Mouse (Mus musculus) heart, embryonic 12.5 days (tissue): ENCODE measurements around the gene Gata1. TPM values are rescaled to one million over a fixed set of nuclear protein-coding genes. Genes with fewer than 3 reads are reported as not detected.

ENCODE experiments used
- ATAC-seq: fragments of 200-750 bp; cut with Nextera tagmentation; 2 replicates; pipeline ENCODE4 v1.8.0; 2017; ENCODE audit warnings: moderate TSS enrichment, moderate library complexity; ENCODE audit not compliant: insufficient number of reproducible peaks, low FRiP score
- H3K27ac ChIP-seq: fragments of 300-500 bp; sonication (generic); 2 replicates; pipeline ENCODE4 v1.5.1; 2016; ENCODE audit warnings: mild to moderate bottlenecking, moderate library complexity; ENCODE audit not compliant: poor library complexity, severe bottlenecking
- H3K27me3 ChIP-seq: fragments of 300-500 bp; sonication (generic); replicated peaks from 2 replicates; pipeline ENCODE4 v1.6.1; 2016; ENCODE audit warnings: mild to moderate bottlenecking, moderate library complexity
- H3K36me3 ChIP-seq: fragments of 300-500 bp; sonication (generic); 2 replicates; pipeline ENCODE4 v1.6.1; 2016; ENCODE audit warnings: mild to moderate bottlenecking, moderate library complexity
- H3K4me1 ChIP-seq: fragments of 300-500 bp; sonication (generic); replicated peaks from 2 replicates; pipeline ENCODE4 v1.6.1; 2016; ENCODE audit warnings: mild to moderate bottlenecking
- H3K4me2 ChIP-seq: fragments of 300-500 bp; sonication (generic); 2 replicates; pipeline ENCODE4 v1.6.1; 2016; ENCODE audit warnings: mild to moderate bottlenecking, moderate library complexity
- H3K4me3 ChIP-seq: fragments of 300-500 bp; sonication (generic); 2 replicates; pipeline ENCODE4 v1.5.1; 2016; ENCODE audit warnings: mild to moderate bottlenecking
- H3K9ac ChIP-seq: fragments of 300-500 bp; sonication (generic); 2 replicates; pipeline ENCODE4 v1.6.1; 2016; ENCODE audit warnings: mild to moderate bottlenecking, moderate library complexity
- H3K9me3 ChIP-seq: fragments of 300-500 bp; sonication (generic); replicated peaks from 2 replicates; pipeline ENCODE4 v1.6.1; 2016; ENCODE audit warnings: mild to moderate bottlenecking, moderate library complexity
- WGBS: fragments of 180-500 bp; shearing (Covaris S2); methylation state at CpG from one replicate; pipeline ENCODE4 v1.1.7; 2016; 5-methylcytosine and 5-hydroxymethylcytosine counted together
- polyA plus RNA-seq: library from polyadenylated mRNA; unstranded; fragments of >200 nt; fragmentation: Nextera tagmentation; extraction: Ambion mirVana; gene quantifications from 2 replicates; pipeline ENCODE4 v1.2.1, GENCODE M21; 2016

Gene Gata1
- polyA plus RNA-seq, 1 experiment from 2014 or later: 6.4 TPM

DNA sequence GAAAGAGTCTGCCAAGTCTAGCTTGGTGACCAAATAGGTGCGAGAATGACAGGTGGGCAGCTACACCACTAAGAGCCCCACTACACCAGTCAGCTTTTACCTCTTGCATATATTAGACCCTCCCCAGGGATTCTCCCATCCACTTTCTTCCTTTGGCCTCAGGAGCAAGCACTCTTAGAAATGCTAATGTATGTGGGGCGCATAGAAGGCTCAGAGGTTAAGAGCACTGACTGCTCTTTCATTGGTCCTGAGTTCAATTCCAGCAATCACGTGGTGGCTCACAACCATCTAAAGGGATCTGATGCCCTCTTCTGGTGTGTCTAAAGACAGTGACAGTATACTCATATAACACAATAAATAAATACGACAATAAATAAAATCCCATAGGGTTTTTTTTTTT is 25.1 kb upstream of the Gata1 start:
- Histone ChIP-seq H3K4me2 (no peak overlapping the region), H3K9ac (no peak overlapping the region), H3K36me3 (no peaks in the 10 kb centered on the region), H3K27ac (no peak overlapping the region), H3K4me3 (no peak overlapping the region), H3K27me3 (no peaks in the 10 kb centered on the region), H3K4me1 (no peaks in the 10 kb centered on the region), H3K9me3 (no peaks in the 10 kb centered on the region)
- no peak for ATAC-seq
- WGBS: 57% methylated on average over 4 of the region's 4 CpGs

DNA sequence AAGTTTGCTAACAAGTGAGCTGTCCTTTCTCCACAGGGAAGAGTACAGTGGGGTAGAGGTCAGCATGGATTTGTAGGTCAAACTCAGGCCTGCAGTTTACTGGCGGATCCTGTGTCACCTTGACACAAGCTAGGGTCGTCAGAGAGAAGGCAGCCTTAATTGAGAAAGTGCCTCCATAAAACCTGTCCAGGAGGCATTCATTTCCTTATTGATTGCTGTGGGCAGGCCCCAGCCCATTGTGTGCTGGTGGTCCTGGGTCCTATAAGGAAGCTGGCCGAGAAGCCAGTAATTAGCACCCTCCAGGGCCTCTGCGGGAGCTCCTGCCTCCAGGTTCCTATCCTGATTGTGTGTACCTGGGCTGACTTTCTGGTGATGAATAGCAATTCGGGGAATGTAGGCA is 24.1 kb upstream of the Gata1 start:
- no peaks in the 10 kb centered on the region for H3K9me3 ChIP-seq
- H3K4me2 ChIP-seq: no peak overlapping the region
- H3K27me3 ChIP-seq: no peaks in the 10 kb centered on the region
- WGBS: 32% methylated on average over 5 of the region's 5 CpGs
- H3K4me1 ChIP-seq: no peaks in the 10 kb centered on the region
- no peaks in the 10 kb centered on the region for H3K36me3 ChIP-seq
- no peak overlapping the region for H3K27ac ChIP-seq
- H3K9ac ChIP-seq: no peak overlapping the region
- no peak overlapping the region for H3K4me3 ChIP-seq
- ATAC-seq: no peak

GRCm38 (mm10) chrX:8000546-8001192 is 22.8 kb upstream of the Gata1 start:
- no peak overlapping the region for H3K4me3 ChIP-seq
- H3K36me3 ChIP-seq: no peaks in the 10 kb centered on the region
- no peak overlapping the region for H3K4me2 ChIP-seq
- H3K27ac ChIP-seq: no peak overlapping the region
- H3K9me3 ChIP-seq: no peaks in the 10 kb centered on the region
- H3K9ac ChIP-seq: no peak overlapping the region
- no peaks in the 10 kb centered on the region for H3K4me1 ChIP-seq
- peak; percentile 73 for ATAC-seq
- H3K27me3 ChIP-seq: no peaks in the 10 kb centered on the region
- WGBS: 68% methylated on average over 3 of the region's 3 CpGs

GRCm38 (mm10) chrX:7993068-7993735 is 15.3 kb upstream of the Gata1 start:
- H3K27ac ChIP-seq: no peak overlapping the region
- ATAC-seq: peak; percentile 74
- no peaks in the 10 kb centered on the region for H3K36me3 ChIP-seq
- no peaks in the 10 kb centered on the region for H3K27me3 ChIP-seq
- no peak overlapping the region for H3K9ac ChIP-seq
- no peaks in the 10 kb centered on the region; the same call in 1 of the 2 replicates for H3K4me1 ChIP-seq
- H3K4me2 ChIP-seq: no peak overlapping the region
- no peaks in the 10 kb centered on the region for H3K9me3 ChIP-seq
- WGBS: 34% methylated on average over 10 of the region's 10 CpGs
- H3K4me3 ChIP-seq: no peak overlapping the region

- Histone ChIP-seq H3K4me1 (no peaks in the 10 kb centered on the region; the same call in 1 of the 2 replicates), H3K9me3 (no peaks in the 10 kb centered on the region), H3K4me3 (no peak overlapping the region), H3K27ac (no peak overlapping the region), H3K36me3 (no peaks in the 10 kb centered on the region), H3K4me2 (no peak overlapping the region), H3K9ac (no peak overlapping the region), H3K27me3 (no peaks in the 10 kb centered on the region)
- WGBS: 52% methylated on average over 8 of the region's 8 CpGs
- ATAC-seq: peak; percentile 79; the same call in 1 of the 2 replicates
These were observed 14.7 kb upstream of the Gata1 start for GRCm38 (mm10) chrX:7992379-7993067.

- no peaks in the 10 kb centered on the region for H3K27me3 ChIP-seq
- H3K27ac ChIP-seq: no peak overlapping the region
- H3K4me3 ChIP-seq: no peak overlapping the region
- H3K9me3 ChIP-seq: no peaks in the 10 kb centered on the region
- H3K4me1 ChIP-seq: no peaks in the 10 kb centered on the region
- no peak for ATAC-seq
- H3K9ac ChIP-seq: no peak overlapping the region
- 85% methylated on average over 7 of the region's 7 CpGs for WGBS
- no peaks in the 10 kb centered on the region for H3K36me3 ChIP-seq
- no peak overlapping the region for H3K4me2 ChIP-seq
These were observed 3.5 kb upstream of the Gata1 start for GRCm38 (mm10) chrX:7981368-7981767.

DNA sequence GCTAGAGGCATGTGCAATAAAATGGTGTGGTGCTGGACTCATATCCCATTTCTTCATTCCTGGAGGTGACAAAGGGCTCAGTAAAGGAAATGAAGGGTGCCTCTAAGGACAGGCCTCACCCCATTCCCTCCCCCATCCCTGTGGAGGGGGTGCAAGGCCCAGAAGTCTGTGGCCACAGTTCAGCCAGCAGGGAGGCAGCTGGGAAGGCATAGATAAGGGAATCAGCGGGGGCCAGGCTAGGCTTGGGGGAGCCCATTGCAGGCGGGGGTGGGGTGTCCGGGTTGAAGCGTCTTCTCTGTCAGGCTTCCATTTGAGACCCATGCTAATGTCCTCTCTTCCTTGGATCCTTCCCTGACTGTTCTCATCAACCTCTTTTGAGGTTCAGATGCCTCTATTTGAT is 6.6 kb downstream of the Gata1 start:
- WGBS: 38% methylated on average over 4 of the region's 4 CpGs
- no peaks in the 10 kb centered on the region for H3K36me3 ChIP-seq
- H3K4me3 ChIP-seq: no peak overlapping the region
- H3K9me3 ChIP-seq: no peaks in the 10 kb centered on the region
- no peaks in the 10 kb centered on the region for H3K27me3 ChIP-seq
- peak; percentile 90 for ATAC-seq
- H3K4me2 ChIP-seq: no peak overlapping the region; the same call in 1 of the 2 replicates
- H3K4me1 ChIP-seq: no peaks in the 10 kb centered on the region
- H3K27ac ChIP-seq: no peak overlapping the region
- no peak overlapping the region for H3K9ac ChIP-seq

DNA sequence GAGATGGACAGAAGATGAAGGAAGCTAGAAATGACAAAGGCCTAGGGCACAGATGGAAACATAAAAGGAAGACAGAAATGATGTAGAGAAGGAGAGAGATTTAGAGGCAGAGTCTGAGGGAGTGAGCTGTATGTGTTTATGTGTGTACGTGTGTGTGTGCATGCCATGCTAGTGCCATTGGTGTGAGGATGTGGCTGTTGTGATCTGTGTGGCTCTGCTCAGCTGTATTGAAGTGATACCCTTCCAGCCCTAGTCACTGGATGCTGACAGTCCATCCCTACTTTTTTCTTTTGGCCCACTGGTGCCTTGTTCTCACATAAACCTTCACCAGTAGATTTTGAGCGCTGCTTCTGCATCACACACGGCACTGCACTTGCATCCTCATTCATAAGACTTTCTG is 9.0 kb downstream of the Gata1 start:
- ATAC-seq: no peak
- H3K9me3 ChIP-seq: no peaks in the 10 kb centered on the region

DNA sequence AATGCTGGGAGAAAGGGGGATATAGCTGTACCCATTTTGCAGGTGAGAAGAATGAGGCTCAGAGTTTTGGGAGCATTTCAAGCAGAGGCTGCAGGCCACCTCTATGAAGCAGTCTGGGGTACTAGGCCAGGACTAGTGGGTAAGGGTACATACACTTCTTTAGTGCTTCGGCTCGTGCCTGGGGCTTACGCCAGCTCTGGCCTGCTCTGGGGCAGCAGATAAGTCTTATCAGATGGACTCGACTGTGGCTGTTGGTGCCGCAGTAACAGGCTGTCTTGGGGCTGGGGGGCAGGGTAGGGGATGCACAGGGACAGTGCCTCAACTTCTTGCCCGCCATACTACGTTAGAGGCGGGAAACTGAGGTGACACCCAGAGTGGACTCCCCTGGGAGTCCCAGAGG is 9.6 kb downstream of the Gata1 start:
- Histone ChIP-seq H3K4me2 (peak overlapping the region; percentile 7; the same call in 1 of the 2 replicates), H3K27ac (no peak overlapping the region), H3K27me3 (no peaks in the 10 kb centered on the region), H3K9me3 (no peaks in the 10 kb centered on the region), H3K4me1 (no peaks in the 10 kb centered on the region), H3K4me3 (no peak overlapping the region), H3K9ac (no peak overlapping the region), H3K36me3 (no peaks in the 10 kb centered on the region)
- ATAC-seq: peak; percentile 78
- WGBS: 44% methylated on average over 8 of the region's 8 CpGs

More for the DNA sequence above, 9.0 kb downstream of the Gata1 start:
- 85% methylated on average over 3 of the region's 3 CpGs for WGBS
- H3K27me3 ChIP-seq: no peaks in the 10 kb centered on the region
- no peak overlapping the region for H3K4me3 ChIP-seq
- H3K4me2 ChIP-seq: no peak overlapping the region
- H3K4me1 ChIP-seq: no peaks in the 10 kb centered on the region
- no peaks in the 10 kb centered on the region for H3K36me3 ChIP-seq
- no peak overlapping the region for H3K9ac ChIP-seq
- H3K27ac ChIP-seq: no peak overlapping the region

DNA sequence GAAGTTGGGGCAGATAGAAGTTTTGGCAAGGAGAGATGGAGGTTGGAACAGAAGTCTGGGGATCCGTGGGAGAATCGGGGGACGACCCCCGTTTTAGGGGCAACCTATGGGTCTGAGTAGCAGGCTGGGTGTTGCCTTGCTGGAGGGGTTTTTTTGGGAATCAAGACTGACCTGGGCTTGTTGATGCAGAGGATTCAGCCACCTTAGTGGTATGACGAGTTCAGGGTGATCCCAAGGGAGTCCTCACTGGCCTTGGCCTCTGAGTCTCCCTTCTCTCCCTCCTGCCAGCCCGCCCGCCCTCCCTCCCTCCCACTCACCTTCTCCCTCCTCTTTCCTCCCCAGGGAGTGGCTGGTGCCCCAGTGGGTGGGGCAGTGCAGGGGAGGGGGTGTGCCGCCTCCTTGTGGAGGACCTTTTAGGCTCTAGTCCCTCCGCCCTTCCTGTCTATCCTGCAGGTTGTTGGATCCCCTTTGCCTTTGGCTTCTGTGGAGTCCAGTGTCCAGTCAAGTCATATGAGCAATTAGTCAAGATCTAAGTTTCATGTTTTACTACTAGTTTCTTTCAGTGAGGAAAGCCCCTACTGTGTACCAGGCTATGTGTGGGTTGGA is 10.2 kb downstream of the Gata1 start:
- 79% methylated on average over 7 of the region's 9 CpGs for WGBS
- ATAC-seq: peak; percentile 86
- Histone ChIP-seq H3K27ac (no peak overlapping the region), H3K36me3 (no peaks in the 10 kb centered on the region), H3K27me3 (no peaks in the 10 kb centered on the region), H3K4me2 (0 out of 2 replicates have a peak overlapping the region, but pooled peaks have one; percentile 7), H3K4me3 (peak overlapping the region; percentile 21; the same call in 1 of the 2 replicates), H3K9ac (no peak overlapping the region), H3K4me1 (no peaks in the 10 kb centered on the region), H3K9me3 (no peaks in the 10 kb centered on the region)

GRCm38 (mm10) chrX:7966161-7966560 is 11.7 kb downstream of the Gata1 start:
- no peak for ATAC-seq
- Histone ChIP-seq H3K9ac (no peak overlapping the region), H3K27me3 (no peaks in the 10 kb centered on the region), H3K27ac (no peak overlapping the region), H3K4me1 (no peaks in the 10 kb centered on the region), H3K9me3 (no peaks in the 10 kb centered on the region), H3K4me2 (no peak overlapping the region), H3K36me3 (no peaks in the 10 kb centered on the region), H3K4me3 (0 out of 2 replicates have a peak overlapping the region, but pooled peaks have one; percentile 17)
- 27% methylated on average over 4 of the region's 4 CpGs for WGBS
